Mouse (Mus musculus) adrenal gland (tissue): ENCODE results near the gene Car6.

ENCODE experiments used
- intact Hi-C: fragments of 180-260 bp; cut with DNase I; formaldehyde crosslinking; loops from one replicate; pipeline ENCODE4 v1.15.1; 2025

The Car6 gene

GRCm38 (mm10) chr4:150138084-150138543 lies 63.0 kb downstream of the Car6 start:
- intact Hi-C loops, result no loop called here

- intact Hi-C loops, result no loop called here
Observed at GRCm38 (mm10) chr4:150137368-150138083, 63.6 kb downstream of the Car6 start.
